ENCODE assay signal across 38 mouse cellular contexts in genomic region chr14:35773306-35773705, GRCm38 (mm10). TPM values are rescaled to one million over a fixed set of nuclear protein-coding genes. Genes with fewer than 3 reads are reported as not detected.
"Had no signal": no experiment of that assay in that cellular context is flagged by ENCODE, and none has a peak within 500 bp of the region (broad histone marks: within the 10 kb centered on the region; RNA-seq: fewer than 3 reads in every experiment).

No protein-coding gene starts in this region.

- DNase-seq: gastrocnemius, adult 2 months; gastrocnemius, postnatal 10 days; gastrocnemius, postnatal 25 days; heart, adult 18-20 months; heart, postnatal 10 days; heart, postnatal 4 days; kidney, adult 18-20 months; kidney, adult 8-10 months; kidney, postnatal 10 days; kidney, postnatal 25 days; kidney, postnatal 4 days; liver had no signal

- ATAC-seq: inflammation-experienced regulatory T-cells, adult 6 months; intestine, embryonic 15.5 days; intestine, postnatal 0 days had no signal

- H3K4me1 ChIP-seq: heart, embryonic 10.5 days; heart, embryonic 12.5 days; hindbrain, embryonic 10.5 days; hindbrain, embryonic 12.5 days; hindbrain, embryonic 15.5 days; intestine, embryonic 15.5 days; limb, embryonic 10.5 days; limb, embryonic 12.5 days had no signal

- H3K4me2 ChIP-seq: heart, embryonic 12.5 days; hindbrain, embryonic 12.5 days; hindbrain, embryonic 15.5 days; intestine, embryonic 15.5 days; limb, embryonic 12.5 days; liver, embryonic 11.5 days had no signal

- H3K4me3 ChIP-seq: gastrocnemius, adult 2 months; heart, embryonic 10.5 days; heart, embryonic 12.5 days; hindbrain, embryonic 10.5 days; hindbrain, embryonic 12.5 days; hindbrain, embryonic 15.5 days; intestine, embryonic 15.5 days; layer of hippocampus, adult 2 months; left cerebral cortex, adult 2 months; limb, embryonic 10.5 days; limb, embryonic 12.5 days had no signal

- H3K9me3 ChIP-seq: heart, embryonic 10.5 days; heart, embryonic 12.5 days; hindbrain, embryonic 10.5 days; hindbrain, embryonic 12.5 days; hindbrain, embryonic 15.5 days; intestine, embryonic 15.5 days; limb, embryonic 10.5 days; limb, embryonic 12.5 days had no signal

- H3K27ac ChIP-seq: gastrocnemius, adult 2 months; heart, embryonic 10.5 days; hindbrain, embryonic 10.5 days; hindbrain, embryonic 12.5 days; hindbrain, embryonic 15.5 days; intestine, embryonic 15.5 days; layer of hippocampus, adult 2 months; left cerebral cortex, adult 2 months; limb, embryonic 10.5 days; limb, embryonic 12.5 days had no signal

- H3K36me3 ChIP-seq: heart, embryonic 10.5 days; heart, embryonic 12.5 days; hindbrain, embryonic 10.5 days; hindbrain, embryonic 12.5 days; hindbrain, embryonic 15.5 days; intestine, embryonic 15.5 days; limb, embryonic 10.5 days; limb, embryonic 12.5 days had no signal

- H3K27me3 ChIP-seq: heart, embryonic 12.5 days; hindbrain, embryonic 12.5 days; hindbrain, embryonic 15.5 days; intestine, embryonic 15.5 days; limb, embryonic 12.5 days had no signal

- H3K9ac ChIP-seq: heart, embryonic 12.5 days; hindbrain, embryonic 12.5 days; hindbrain, embryonic 15.5 days; intestine, embryonic 15.5 days; limb, embryonic 12.5 days had no signal

RNA-seq across cellular contexts. Expression of gene 4930596D02Rik, which starts 38.5 kb away (rescaled TPM):
- total RNA-seq: gastrocnemius, adult 2 months; gastrocnemius, postnatal 10 days; gastrocnemius, postnatal 25 days; gastrocnemius, postnatal 4 days; granulocyte monocyte progenitor cell, adult 5-6 weeks; heart, adult 18-20 months; heart, adult 8-10 months; heart, postnatal 10 days; heart, postnatal 25 days; heart, postnatal 4 days; layer of hippocampus, adult 2 months; layer of hippocampus, postnatal 10 days; layer of hippocampus, postnatal 25 days; left cerebral cortex, adult 2 months; left cerebral cortex, postnatal 14 days; left cerebral cortex, postnatal 36 days had no signal
- polyA plus RNA-seq: heart, embryonic 10.5 days; heart, embryonic 12.5 days; heart, embryonic 14.5 days; heart, embryonic 16.5 days; hindbrain, embryonic 10.5 days; hindbrain, embryonic 12.5 days; hindbrain, embryonic 15.5 days; inflammation-experienced regulatory T-cells, adult 6 months; intestine, embryonic 15.5 days; intestine, postnatal 0 days; kidney, embryonic 14.5 days; kidney, embryonic 16.5 days; limb, embryonic 10.5 days; limb, embryonic 12.5 days; limb, embryonic 14.5 days; liver, embryonic 11.5 days had no signal
